8 mouse cellular contexts compared by ENCODE assay signal in genomic region chr5:14514631-14515523, GRCm38 (mm10). TPM values are rescaled to one million over a fixed set of nuclear protein-coding genes. Genes with fewer than 3 reads are reported as not detected.
DNase-seq lines count a peak whose midpoint lies in the region; ATAC-seq and TF ChIP-seq lines count a peak whose summit lies in the region.

Pclo (plus strand) TSS chr5:14514918.

- H3K27ac ChIP-seq in cortical plate, adult 2 months (ENCODE audit: insufficient read depth, low read length): peak within 1 kb of the TSS; percentile 58

- peak within 1 kb of the TSS; percentile 89 for H3K4me3 ChIP-seq in cortical plate, adult 2 months (ENCODE audit: insufficient read depth, low read length)

- peak; percentile 66; the same call in 1 of the 2 replicates for TF ChIP-seq POLR2A in cortical plate, adult 2 months (IDR thresholded peaks at IDR 0.05; ENCODE audit: extremely low read depth, insufficient read depth, low read length)

- intact Hi-C loops in gastrocnemius, postnatal 14 days (cut with DNase I; ENCODE audit: low total_unique reads): no loop called here

- no peak for TF ChIP-seq CTCF in cortical plate, adult 2 months (IDR thresholded peaks at IDR 0.05; ENCODE audit: extremely low read depth, insufficient read depth, low read length)

- no peak for ATAC-seq in inflammation-experienced regulatory T-cells, adult 6 months

- no peaks in the 10 kb centered on the region; the same call in 1 of the 2 replicates for H3K4me1 ChIP-seq in cortical plate, adult 2 months (ENCODE audit: control insufficient read depth, insufficient read depth, low read length)

- peak; percentile 70 for DNase-seq in adrenal gland, adult 8-10 months
- peak; percentile 60 for DNase-seq in gastrocnemius, postnatal 14 days
- DNase-seq in hindlimb bud, embryonic 11.5 days (ENCODE audit: extremely low spot score, low read depth, low spot score): peak; percentile 8
- DNase-seq in left cerebral cortex, adult 18-20 months (ENCODE audit: low spot score in 2 of 2): peak; percentile 86 to 93
- peak; percentile 48 for DNase-seq in lung, postnatal 25 days (ENCODE audit: low spot score)
- DNase-seq in right cerebral cortex, adult 2 months (ENCODE audit: low spot score in 2 of 2): peak; percentile 91 to 93

RNA-seq across cellular contexts. Expression of gene Pclo, which starts in this region (rescaled TPM):
- total RNA-seq in adrenal gland, adult 8-10 months (2022): 10 to 100 TPM in 3 of 4 experiments, 1 to 10 TPM in 1; 8.2 to 15.3 (median 12.8) TPM
- 66.8 and 69.4 TPM in 2 replicates for polyA plus RNA-seq in cortical plate, adult 2 months (2012; rRNA removed)
- under 1 TPM; 0.33 to 0.38 TPM for total RNA-seq in gastrocnemius, postnatal 14 days (2021)
- 100 to 1,000 TPM; 125 to 133 TPM for total RNA-seq in left cerebral cortex, adult 18-20 months (2021)
- under 1 TPM in 1 of 3 experiments, not detected in 2; 0.16 TPM for polyA plus RNA-seq in inflammation-experienced regulatory T-cells, adult 6 months (2017; shearing (Covaris generic))

Comparison
In these comparisons a context has a peak if more than half of its experiments do, and no peak if none do; other contexts are left out.
1. RNA of gene Pclo (total RNA-seq): 125 to 133 TPM in left cerebral cortex, adult 18-20 months; 8.2 to 15.3 TPM in adrenal gland, adult 8-10 months and 0.33 to 0.38 TPM in gastrocnemius, postnatal 14 days; every median in the first group is over 4 times any median in the second.
2. RNA of gene Pclo (polyA plus RNA-seq): 66.8 to 69.4 TPM in cortical plate, adult 2 months; 0.16 TPM in inflammation-experienced regulatory T-cells, adult 6 months; every median in the first group is over 10 times any median in the second.
3. Peak in DNase-seq in gastrocnemius, postnatal 14 days; RNA of the gene not detected or under 1 TPM.
4. DNase-seq: peak in every context shown above with its lines; median percentile 92 in right cerebral cortex, adult 2 months; 90 in left cerebral cortex, adult 18-20 months; 70 in adrenal gland, adult 8-10 months; 60 in gastrocnemius, postnatal 14 days; 48 in lung, postnatal 25 days; 8 in hindlimb bud, embryonic 11.5 days.